Mouse (Mus musculus): ENCODE measurements at regions not wholly inside any gene's neighbourhood (a gene's known extent, or its start where the extent isn't known, plus 50 kb on each side); places are given as distances from the start of the nearest gene placed in this dataset.

DNA sequence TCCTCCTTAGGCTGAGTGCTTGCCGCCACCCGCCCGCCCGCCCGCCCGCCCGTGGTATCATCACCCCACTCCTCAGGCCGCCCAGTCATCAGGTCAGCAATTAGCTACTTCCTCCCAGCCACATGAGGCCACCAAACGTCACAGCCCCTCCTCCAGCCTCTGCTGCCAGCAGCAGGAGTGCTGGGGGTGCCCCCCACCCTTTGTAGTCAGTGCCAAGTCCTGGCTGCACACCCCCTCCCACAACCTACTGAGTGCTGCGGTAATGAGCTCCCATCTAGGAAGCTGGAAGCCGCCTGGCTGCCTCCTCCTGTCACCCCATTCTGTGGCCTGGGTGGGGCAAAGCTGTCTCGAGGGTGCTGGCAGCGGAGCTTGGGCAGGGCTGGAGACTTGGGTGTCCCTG lies 73.8 kb upstream of the 1600014C23Rik start:
- TF ChIP-seq CTCF (IDR thresholded peaks at IDR 0.05) (no peak), POLR2A (IDR thresholded peaks at IDR 0.05; ENCODE audit: insufficient read depth, low read depth, low read length) (no peak), EP300 (IDR thresholded peaks at IDR 0.05; ENCODE audit: insufficient read depth, low read depth, low read length) (no peak)
